Comparison of ENCODE assay signal across 8 mouse cellular contexts in genomic region chr14:26638708-26639084, GRCm38 (mm10). TPM values are rescaled to one million over a fixed set of nuclear protein-coding genes. Genes with fewer than 3 reads are reported as not detected.
DNase-seq lines count a peak whose midpoint lies in the region; ATAC-seq and TF ChIP-seq lines count a peak whose summit lies in the region.

No protein-coding gene starts in this region.

- peaks cover 4% of the 10 kb centered on the region; the same call in 1 of the 2 replicates for H3K4me1 ChIP-seq in cortical plate, adult 2 months (ENCODE audit: control insufficient read depth, insufficient read depth, low read length)
- peaks cover 17% of the 10 kb centered on the region for H3K4me1 ChIP-seq in hindbrain, embryonic 16.5 days (ENCODE audit: control insufficient read depth, insufficient read depth, low read depth, low read length)

- ATAC-seq in hindbrain, embryonic 16.5 days, result peak; percentile 7

- H3K27me3 ChIP-seq in hindbrain, embryonic 16.5 days (replicated peaks; ENCODE audit: control insufficient read depth, insufficient read depth, low read length), result no peaks in the 10 kb centered on the region

- H3K4me3 ChIP-seq in cortical plate, adult 2 months (ENCODE audit: insufficient read depth, low read length), result peak overlapping the region; percentile 85
- peak overlapping the region; percentile 90 for H3K4me3 ChIP-seq in hindbrain, embryonic 16.5 days (ENCODE audit: low read length)

- H3K4me2 ChIP-seq in hindbrain, embryonic 16.5 days (ENCODE audit: low read length), result peak overlapping the region; percentile 62

- H3K9me3 ChIP-seq in hindbrain, embryonic 16.5 days (ENCODE audit: control insufficient read depth, low read length), result no peaks in the 10 kb centered on the region

- DNase-seq in ZHBTc4 (ENCODE audit: low read depth, low spot score), result peak; percentile 66
- peak; percentile 14 to 47 for DNase-seq in gastrocnemius, adult 8-10 months (ENCODE audit: low spot score in 2 of 2)
- peak; percentile 36 for DNase-seq in left cerebral cortex, postnatal 4 days
- peak; percentile 70 for DNase-seq in mesoderm, embryonic 11.5 days (ENCODE audit: low read depth, low spot score)
- DNase-seq in right cerebral cortex, postnatal 36 days (ENCODE audit: low spot score in 2 of 2), result peak; percentile 22 to 27
- peak; percentile 62 to 65 for DNase-seq in urinary bladder, postnatal 36 days (ENCODE audit: low spot score in 2 of 2)

- no peaks in the 10 kb centered on the region for H3K36me3 ChIP-seq in hindbrain, embryonic 16.5 days (ENCODE audit: control insufficient read depth, insufficient read depth, low read length)

- no peak for TF ChIP-seq POLR2A in cortical plate, adult 2 months (IDR thresholded peaks at IDR 0.05; ENCODE audit: extremely low read depth, insufficient read depth, low read length)

- peak overlapping the region; percentile 95 for H3K9ac ChIP-seq in hindbrain, embryonic 16.5 days (ENCODE audit: low read depth, low read length)

- peak overlapping the region; percentile 60; the same call in 1 of the 2 replicates for H3K27ac ChIP-seq in cortical plate, adult 2 months (ENCODE audit: insufficient read depth, low read length)
- peak overlapping the region; percentile 82 for H3K27ac ChIP-seq in hindbrain, embryonic 16.5 days (ENCODE audit: low read depth, low read length)

- 0% methylated on average over 16 of the region's 16 CpGs for WGBS in hindbrain, embryonic 16.5 days

- TF ChIP-seq CTCF in cortical plate, adult 2 months (IDR thresholded peaks at IDR 0.05; ENCODE audit: extremely low read depth, insufficient read depth, low read length), result no peak

- intact Hi-C loops in left cerebral cortex, postnatal 4 days (cut with DNase I), result loop anchor here (10.0 kb wide), 1 partner anchor 64 kb away; the partner anchor contains the start of gene Dennd6a

RNA-seq across cellular contexts. Expression of gene Arf4, which starts 0.8 kb away (rescaled TPM):
- 91.8 and 95.9 TPM in 2 replicates for polyA plus RNA-seq in cortical plate, adult 2 months (2012; rRNA removed)
- 10 to 100 TPM; 21.4 to 35.6 (median 25.4) TPM for total RNA-seq in gastrocnemius, adult 8-10 months (2022)
- 507 and 523 TPM in 2 replicates for polyA plus RNA-seq in hindbrain, embryonic 16.5 days (2015; fragmentation: Nextera tagmentation; extraction: Ambion mirVana)
- total RNA-seq in left cerebral cortex, postnatal 4 days (2021), result 100 to 1,000 TPM; 212 to 232 TPM

RNA-seq across cellular contexts. Expression of gene Pde12, which starts 31.0 kb away (rescaled TPM):
- 4.5 and 4.7 TPM in 2 replicates for polyA plus RNA-seq in cortical plate, adult 2 months (2012; rRNA removed)
- 1 to 10 TPM; 3.7 to 4.7 (median 4.0) TPM for total RNA-seq in gastrocnemius, adult 8-10 months (2022)
- polyA plus RNA-seq in hindbrain, embryonic 16.5 days (2015; fragmentation: Nextera tagmentation; extraction: Ambion mirVana), result 9.9 and 11.1 TPM in 2 replicates
- 10 to 100 TPM; 12.0 to 13.5 TPM for total RNA-seq in left cerebral cortex, postnatal 4 days (2021)

RNA-seq across cellular contexts. Expression of gene Dnah12, which starts 54.4 kb away (rescaled TPM):
- 0.09 and 0.19 TPM in 2 replicates for polyA plus RNA-seq in cortical plate, adult 2 months (2012; rRNA removed)
- not detected for total RNA-seq in gastrocnemius, adult 8-10 months (2022)
- 0.06 and 0.10 TPM in 2 replicates for polyA plus RNA-seq in hindbrain, embryonic 16.5 days (2015; fragmentation: Nextera tagmentation; extraction: Ambion mirVana)
- total RNA-seq in left cerebral cortex, postnatal 4 days (2021), result under 1 TPM; 0.40 to 0.56 TPM

Comparison
In these comparisons a context has a peak if more than half of its experiments do, and no peak if none do; other contexts are left out.
1. Peak in every context shown above with its lines: DNase-seq, ATAC-seq, H3K4me3 ChIP-seq and H3K27ac ChIP-seq.
2. RNA of gene Arf4, which starts 0.8 kb away (total RNA-seq): 212 to 232 TPM in left cerebral cortex, postnatal 4 days; 21.4 to 35.6 TPM in gastrocnemius, adult 8-10 months; every median in the first group is over 4 times any median in the second.